Comparison of ENCODE assay signal across 12 mouse cellular contexts in the genomic region with DNA sequence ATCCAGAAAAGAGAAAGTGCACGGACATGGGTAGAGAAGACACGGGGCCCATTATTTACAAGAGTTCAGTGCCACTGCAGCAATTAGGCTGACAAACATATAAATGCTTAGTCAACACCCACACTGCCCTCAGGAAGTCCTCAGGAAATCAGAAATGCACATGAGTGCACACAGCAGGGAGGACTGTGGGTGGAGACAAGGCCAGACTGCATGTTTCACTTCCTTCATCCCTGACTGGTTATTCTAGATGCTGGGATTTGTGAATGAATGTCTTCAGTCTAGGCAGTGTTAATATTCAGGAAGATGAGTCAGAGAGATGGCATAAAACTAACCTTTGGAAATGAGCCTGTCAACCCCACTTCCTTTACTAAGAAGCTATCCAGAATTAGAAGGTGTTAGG.
A peak's percentile ranks its signal among the peaks of the same experiment; 100 is the strongest.
DNase-seq lines count a peak whose midpoint lies in the region; ATAC-seq and TF ChIP-seq lines count a peak whose summit lies in the region.
"Had no signal": no experiment of that assay in that cellular context is flagged by ENCODE, and none has a peak within 500 bp of the region (broad histone marks: within the 10 kb centered on the region; RNA-seq: fewer than 3 reads in every experiment).

No protein-coding gene starts in this region.

- no peak overlapping the region for H3K4me2 ChIP-seq in liver, postnatal 0 days (ENCODE audit: low read depth, low read length)
- no peak overlapping the region for H3K4me2 ChIP-seq in forebrain, postnatal 0 days (ENCODE audit: low read depth)
- H3K4me2 ChIP-seq: forebrain, embryonic 12.5 days; hindbrain, embryonic 12.5 days; neural tube, embryonic 12.5 days had no signal

- no peak for TF ChIP-seq CTCF in liver, postnatal 0 days (IDR thresholded peaks at IDR 0.05; ENCODE audit: low read depth)
- TF ChIP-seq CTCF in forebrain, postnatal 0 days (IDR thresholded peaks at IDR 0.05; ENCODE audit: low read depth) = no peak
- no peak for TF ChIP-seq CTCF in left cerebral cortex, adult 2 months (IDR thresholded peaks at IDR 0.05)

- H3K4me1 ChIP-seq in heart, embryonic 10.5 days = 0 out of 2 replicates have a peak, but pooled peaks cover 10% of the 10 kb centered on the region
- no peaks in the 10 kb centered on the region for H3K4me1 ChIP-seq in liver, postnatal 0 days (ENCODE audit: insufficient read depth)
- H3K4me1 ChIP-seq in forebrain, postnatal 0 days (ENCODE audit: insufficient read depth) = no peaks in the 10 kb centered on the region

- no peaks in the 10 kb centered on the region for H3K9me3 ChIP-seq in heart, embryonic 10.5 days
- H3K9me3 ChIP-seq in liver, postnatal 0 days (ENCODE audit: low read length) = no peaks in the 10 kb centered on the region
- H3K9me3 ChIP-seq in forebrain, postnatal 0 days (ENCODE audit: low read length) = no peaks in the 10 kb centered on the region
- H3K9me3 ChIP-seq: forebrain, embryonic 12.5 days; hindbrain, embryonic 12.5 days; neural tube, embryonic 12.5 days had no signal

- no peaks in the 10 kb centered on the region for H3K27me3 ChIP-seq in heart, embryonic 10.5 days (ENCODE audit: insufficient read depth, poor library complexity, severe bottlenecking)
- no peaks in the 10 kb centered on the region for H3K27me3 ChIP-seq in liver, postnatal 0 days (ENCODE audit: insufficient read depth, low read length)
- H3K27me3 ChIP-seq in forebrain, postnatal 0 days (ENCODE audit: insufficient read depth, low read length) = no peaks in the 10 kb centered on the region
- H3K27me3 ChIP-seq: forebrain, embryonic 12.5 days; hindbrain, embryonic 12.5 days; neural tube, embryonic 12.5 days had no signal

- WGBS in heart, embryonic 10.5 days = 77% methylated on average over 2 of the region's 2 CpGs
- WGBS in liver, postnatal 0 days (ENCODE audit: insufficient replicate concordance) = 31% methylated on average over 2 of the region's 2 CpGs
- WGBS in forebrain, postnatal 0 days = 76% methylated on average over 2 of the region's 2 CpGs

- no peak overlapping the region for H3K9ac ChIP-seq in liver, postnatal 0 days (replicated peaks)
- no peak overlapping the region for H3K9ac ChIP-seq in forebrain, postnatal 0 days
- H3K9ac ChIP-seq: forebrain, embryonic 12.5 days; hindbrain, embryonic 12.5 days; neural tube, embryonic 12.5 days had no signal

- intact Hi-C loops in left cerebral cortex, adult 2 months (cut with DNase I) = no loop called here

- no peak overlapping the region for H3K27ac ChIP-seq in heart, embryonic 10.5 days
- no peak overlapping the region for H3K27ac ChIP-seq in liver, postnatal 0 days (ENCODE audit: low read depth)
- no peak overlapping the region for H3K27ac ChIP-seq in forebrain, postnatal 0 days (ENCODE audit: low read depth, low read length)
- H3K27ac ChIP-seq in left cerebral cortex, adult 2 months = no peak overlapping the region
- H3K27ac ChIP-seq: hindbrain, embryonic 12.5 days; neural tube, embryonic 12.5 days had no signal

- peak; percentile 77 for ATAC-seq in liver, postnatal 0 days
- ATAC-seq in forebrain, postnatal 0 days = no peak
- ATAC-seq in erythroid progenitor cell, adult 5-6 weeks (replicated peaks; ENCODE audit: low FRiP score, poor library complexity, severe bottlenecking) = no peak

- TF ChIP-seq EP300 in liver, postnatal 0 days (IDR thresholded peaks at IDR 0.05; ENCODE audit: low read depth) = no peak

- no peaks in the 10 kb centered on the region for H3K36me3 ChIP-seq in heart, embryonic 10.5 days
- H3K36me3 ChIP-seq in liver, postnatal 0 days (replicated peaks; ENCODE audit: insufficient read depth, low read length) = no peaks in the 10 kb centered on the region
- H3K36me3 ChIP-seq in forebrain, postnatal 0 days (ENCODE audit: insufficient read depth) = peaks cover 21% of the 10 kb centered on the region
- H3K36me3 ChIP-seq: forebrain, embryonic 12.5 days; G1E had no signal

- peak; percentile 41 for DNase-seq in heart, adult 8-10 months (ENCODE audit: low spot score)
- DNase-seq in heart, embryonic 10.5 days (ENCODE audit: low spot score) = no peak
- DNase-seq in A20 (ENCODE audit: low read depth, low spot score) = peak; percentile 73
- DNase-seq in fibroblast of lung, adult 2 months (ENCODE audit: low read depth) = peak; percentile 7
- DNase-seq in liver, postnatal 0 days = no peak
- DNase-seq in forebrain, postnatal 0 days = no peak
- DNase-seq in left cerebral cortex, adult 2 months (ENCODE audit: extremely low spot score in 1 of 2, low spot score in 2 of 2) = no peak

- no peak overlapping the region for H3K4me3 ChIP-seq in heart, embryonic 10.5 days
- no peak overlapping the region for H3K4me3 ChIP-seq in liver, postnatal 0 days (ENCODE audit: low read depth, low read length)
- H3K4me3 ChIP-seq in forebrain, postnatal 0 days (ENCODE audit: low read depth, low read length) = no peak overlapping the region
- no peak overlapping the region for H3K4me3 ChIP-seq in left cerebral cortex, adult 2 months
- H3K4me3 ChIP-seq: forebrain, embryonic 12.5 days; hindbrain, embryonic 12.5 days; neural tube, embryonic 12.5 days had no signal

Comparison
In these comparisons a context has a peak if more than half of its experiments do, and no peak if none do; other contexts are left out.
1. DNase-seq: peak in heart, adult 8-10 months (single experiment), A20 (single experiment) and fibroblast of lung, adult 2 months (single experiment); none in heart, embryonic 10.5 days (single experiment), liver, postnatal 0 days (single experiment), forebrain, postnatal 0 days (single experiment) and left cerebral cortex, adult 2 months (0 of 2).